ENCODE assay signal across 24 mouse cellular contexts in genomic region chr5:4561139-4561470, GRCm38 (mm10).
"Had no signal": no experiment of that assay in that cellular context is flagged by ENCODE, and none has a peak within 500 bp of the region (broad histone marks: within the 10 kb centered on the region; RNA-seq: fewer than 3 reads in every experiment).

No protein-coding gene starts in this region.

- H3K27ac ChIP-seq: intestine, embryonic 15.5 days; left cerebral cortex, adult 2 months; limb, embryonic 12.5 days; limb, embryonic 15.5 days; liver, embryonic 14.5 days; lung, embryonic 15.5 days; midbrain, embryonic 12.5 days; midbrain, embryonic 15.5 days; neural tube, embryonic 13.5 days; stomach, embryonic 15.5 days had no signal

- H3K4me3 ChIP-seq: intestine, embryonic 15.5 days; left cerebral cortex, adult 2 months; limb, embryonic 12.5 days; limb, embryonic 15.5 days; lung, embryonic 15.5 days; midbrain, embryonic 12.5 days; midbrain, embryonic 15.5 days; myocyte; neural tube, embryonic 13.5 days; stomach, embryonic 15.5 days had no signal

- H3K4me1 ChIP-seq: lung, embryonic 15.5 days; midbrain, embryonic 12.5 days; midbrain, embryonic 15.5 days; neural tube, embryonic 13.5 days; stomach, embryonic 15.5 days had no signal

- DNase-seq: kidney, adult 11 months; kidney, postnatal 25 days; layer of hippocampus, postnatal 36 days; liver, postnatal 0 days; lung, postnatal 10 days; lung, postnatal 36 days; retina, postnatal 1 day; right cerebral cortex, postnatal 25 days; spleen, adult 18-20 months; thymus, adult 18-20 months; thymus, postnatal 14 days; thymus, postnatal 4 days had no signal

- ATAC-seq: intestine, embryonic 15.5 days; liver, postnatal 0 days; midbrain, embryonic 15.5 days had no signal

- H3K9me3 ChIP-seq: intestine, embryonic 15.5 days; limb, embryonic 15.5 days; lung, embryonic 15.5 days; midbrain, embryonic 15.5 days; stomach, embryonic 15.5 days had no signal

- H3K27me3 ChIP-seq: intestine, embryonic 15.5 days; limb, embryonic 12.5 days; limb, embryonic 15.5 days; lung, embryonic 15.5 days; midbrain, embryonic 12.5 days; midbrain, embryonic 15.5 days; neural tube, embryonic 13.5 days; stomach, embryonic 15.5 days had no signal

- H3K36me3 ChIP-seq: intestine, embryonic 15.5 days; limb, embryonic 12.5 days; limb, embryonic 15.5 days; lung, embryonic 15.5 days; midbrain, embryonic 12.5 days; midbrain, embryonic 15.5 days; neural tube, embryonic 13.5 days; stomach, embryonic 15.5 days had no signal

- H3K9ac ChIP-seq: intestine, embryonic 15.5 days; limb, embryonic 12.5 days; limb, embryonic 15.5 days; liver, embryonic 14.5 days; liver, postnatal 0 days; lung, embryonic 15.5 days; midbrain, embryonic 12.5 days; midbrain, embryonic 15.5 days; neural tube, embryonic 13.5 days; stomach, embryonic 15.5 days had no signal

- H3K4me2 ChIP-seq: intestine, embryonic 15.5 days; limb, embryonic 12.5 days; limb, embryonic 15.5 days; liver, embryonic 11.5 days; lung, embryonic 15.5 days; midbrain, embryonic 12.5 days; midbrain, embryonic 15.5 days; neural tube, embryonic 13.5 days; stomach, embryonic 15.5 days had no signal
